Mouse (Mus musculus) lung, postnatal 14 days (tissue): Measurements from ENCODE around the gene Dennd5b.

Source experiments
- DNase-seq: peaks from one replicate; pipeline ENCODE4 v3.0.0; 2021

The Dennd5b gene

DNA sequence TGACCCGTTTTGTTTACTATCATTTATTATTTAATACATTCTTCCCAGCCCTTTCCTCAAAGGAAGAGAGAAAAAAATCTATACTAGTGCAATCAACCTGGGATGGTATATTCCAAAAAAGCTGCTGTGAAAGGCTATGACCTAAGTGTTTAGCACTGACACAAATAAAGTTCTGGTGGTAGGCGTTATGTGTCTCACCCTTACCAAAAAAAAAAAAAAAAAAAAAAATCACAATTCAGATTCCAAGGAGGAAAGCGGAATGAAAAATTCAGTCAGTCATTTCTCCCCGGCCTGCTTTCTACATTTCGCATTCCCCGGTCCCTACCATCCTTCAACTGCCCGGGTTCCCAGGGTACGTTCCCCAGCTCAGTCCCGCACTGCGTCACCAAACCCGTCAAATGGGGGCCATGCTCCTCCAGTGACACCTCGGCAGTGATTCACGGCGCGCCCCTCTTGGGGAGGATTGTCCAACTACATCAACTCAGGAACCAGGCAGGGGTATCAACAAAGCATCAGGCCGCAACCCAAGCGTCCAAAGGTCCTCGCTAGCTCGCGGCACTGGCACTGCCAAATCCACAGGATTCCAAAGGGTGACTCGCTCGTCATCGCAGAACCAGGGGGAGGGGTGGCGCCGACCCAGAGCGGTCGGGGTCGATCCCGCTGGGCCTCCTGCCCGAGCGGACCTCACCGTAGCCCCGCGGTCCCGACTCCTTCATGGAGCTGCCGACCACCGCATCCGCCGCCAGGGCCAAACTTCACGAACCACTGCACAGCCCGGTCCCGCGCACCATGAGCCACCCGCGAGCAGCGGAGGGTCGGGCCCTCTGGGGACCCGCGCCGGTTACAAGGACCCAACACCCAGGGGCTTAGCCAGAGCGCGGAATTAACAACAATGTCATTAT lies 1.1 kb downstream of the Dennd5b start:
- peak; percentile 52 for DNase-seq

GRCm38 (mm10) chr6:149098993-149099392 lies 2.5 kb downstream of the Dennd5b start:
- DNase-seq = no peak

DNA sequence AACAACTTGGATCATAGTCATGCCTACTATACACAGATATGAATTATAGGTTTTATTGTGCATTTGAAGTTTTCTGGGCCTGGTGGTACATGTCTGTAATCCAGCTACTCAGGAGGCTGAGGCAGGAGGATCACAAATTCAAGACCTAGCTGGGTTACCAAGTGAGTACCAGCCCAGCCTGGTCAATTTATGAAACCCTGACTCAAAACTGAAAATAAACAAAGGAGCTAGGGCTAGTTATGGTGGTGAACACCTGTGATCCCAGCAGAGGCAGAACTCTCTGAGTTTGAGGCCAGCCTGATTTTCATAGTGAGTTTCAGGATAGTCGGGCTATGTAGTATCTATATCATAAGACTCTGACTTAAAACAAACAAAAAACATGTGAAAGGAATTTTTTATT lies 4.2 kb downstream of the Dennd5b start:
- DNase-seq = no peak

DNA sequence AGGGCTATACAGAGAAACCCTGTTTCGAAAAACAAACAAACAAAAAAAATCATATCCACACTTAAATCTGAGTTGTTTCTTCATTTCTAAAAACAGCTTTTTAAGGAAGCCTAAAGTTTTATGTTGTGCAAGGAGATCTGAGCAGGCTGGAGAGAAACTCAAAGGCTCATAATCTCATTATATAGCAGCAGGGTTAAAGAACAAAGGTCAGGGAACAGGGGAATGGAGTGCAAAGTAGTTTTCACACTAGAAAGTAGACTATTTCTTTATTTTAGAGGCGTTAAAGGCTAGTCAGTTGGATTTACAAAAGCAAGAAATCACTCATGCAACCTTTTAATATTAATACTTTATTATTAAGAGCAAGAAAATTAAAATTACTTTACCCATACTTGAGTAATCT lies 5.2 kb downstream of the Dennd5b start:
- DNase-seq = no peak

GRCm38 (mm10) chr6:149095389-149095788 lies 6.1 kb downstream of the Dennd5b start:
- peak; percentile 14 for DNase-seq

GRCm38 (mm10) chr6:149094555-149094954 lies 6.9 kb downstream of the Dennd5b start:
- no peak for DNase-seq

GRCm38 (mm10) chr6:149093465-149093864 lies 8.0 kb downstream of the Dennd5b start:
- DNase-seq = peak; percentile 44

DNA sequence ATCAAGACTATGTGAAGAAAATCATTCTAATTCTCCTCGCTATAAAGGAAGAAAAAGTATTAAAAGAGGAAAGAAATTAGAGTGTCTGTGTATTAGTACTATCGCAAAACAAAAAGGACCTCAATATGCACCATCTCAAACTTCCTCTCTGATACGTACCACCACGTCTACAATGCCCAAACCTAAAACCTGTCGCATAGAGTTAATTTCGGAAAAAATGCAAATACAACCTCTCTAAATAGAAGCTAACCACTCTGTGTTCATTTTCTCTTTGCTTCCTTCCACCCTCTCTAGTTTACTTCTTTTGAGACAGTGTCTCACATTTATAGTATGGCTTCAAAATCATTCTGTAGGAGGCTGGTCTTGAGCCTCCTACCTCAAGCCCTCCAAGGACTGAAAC lies 9.1 kb downstream of the Dennd5b start:
- no peak for DNase-seq

DNA sequence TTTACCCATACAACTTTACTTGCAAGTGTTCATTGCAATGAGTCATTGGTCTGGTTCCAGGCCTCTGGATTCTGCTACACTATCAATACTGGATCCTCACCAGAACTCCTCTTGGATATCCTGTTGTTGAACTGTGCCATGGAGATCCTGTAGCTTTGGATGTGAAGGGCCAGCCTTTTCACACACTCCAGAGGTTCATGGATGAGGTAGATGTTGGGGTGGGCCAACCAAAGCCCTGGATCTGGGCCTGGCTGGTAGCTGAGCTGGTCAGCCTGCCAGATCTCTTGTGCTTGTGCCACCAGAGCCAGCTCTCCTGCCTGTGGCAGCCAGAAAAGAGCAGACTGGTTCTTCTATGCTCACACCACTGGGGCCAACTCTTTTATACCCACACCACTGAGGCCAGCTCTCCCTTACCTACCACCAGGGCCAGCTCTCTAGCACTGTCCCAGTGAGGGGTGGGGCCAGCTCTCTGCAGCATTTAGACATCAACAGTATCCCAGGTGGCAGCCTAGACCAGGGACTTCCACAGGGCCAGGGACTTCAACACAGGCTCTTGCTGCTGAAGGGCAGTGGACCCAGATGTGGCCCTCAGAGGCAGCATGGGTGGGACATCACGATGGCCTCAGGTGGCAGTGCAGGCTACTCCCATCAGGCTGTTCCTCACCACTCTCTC lies 24.2 kb downstream of the Dennd5b start:
- no peak for DNase-seq

- no peak for DNase-seq
Observed at GRCm38 (mm10) chr6:149073854-149074253, 27.6 kb downstream of the Dennd5b start.

- no peak for DNase-seq
Observed at GRCm38 (mm10) chr6:149072873-149073272, 28.6 kb downstream of the Dennd5b start.

- no peak for DNase-seq
Observed at GRCm38 (mm10) chr6:149070592-149071124, 30.8 kb downstream of the Dennd5b start.

DNA sequence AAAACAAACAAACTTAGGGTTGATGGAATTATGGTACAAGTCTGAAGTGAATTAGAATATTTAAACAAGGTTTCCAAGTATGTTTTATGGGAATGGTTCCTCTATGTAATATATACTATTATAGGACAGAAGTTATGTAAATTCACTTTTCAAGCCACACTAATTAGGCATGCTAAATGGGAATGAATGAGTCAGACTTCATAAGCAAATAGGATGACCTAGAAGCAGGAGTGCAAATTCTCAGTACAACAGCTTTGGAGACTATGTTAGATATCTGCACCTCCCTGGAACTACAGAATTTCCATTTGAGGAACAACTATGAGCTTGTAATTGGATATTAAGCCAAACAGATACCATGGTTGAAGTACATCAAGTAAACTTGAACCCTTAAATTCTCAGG lies 38.1 kb downstream of the Dennd5b start:
- no peak for DNase-seq

GRCm38 (mm10) chr6:149060670-149061387 lies 40.7 kb downstream of the Dennd5b start:
- no peak for DNase-seq

DNA sequence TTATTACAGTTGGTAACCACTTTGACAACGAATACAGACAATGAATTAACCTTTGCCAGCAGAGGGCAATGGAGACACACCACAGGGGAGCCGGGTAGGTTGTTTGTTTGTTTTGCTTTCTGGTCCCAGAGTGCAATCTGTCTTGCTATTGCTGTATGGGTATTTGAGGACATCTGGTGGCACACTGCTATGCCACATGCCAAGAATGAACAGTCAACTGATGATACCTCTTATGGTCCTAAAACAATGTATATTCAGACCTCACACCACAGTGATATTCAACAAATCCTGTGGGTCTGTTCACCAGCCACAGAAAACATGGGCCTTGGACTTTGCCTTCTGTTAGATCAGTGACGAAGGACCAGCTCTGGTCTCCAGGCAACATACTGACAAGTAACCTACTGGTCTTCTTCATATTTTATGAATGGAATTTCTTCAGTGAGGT lies 43.5 kb downstream of the Dennd5b start:
- DNase-seq = peak; percentile 40

GRCm38 (mm10) chr6:149054780-149055179 lies 46.7 kb downstream of the Dennd5b start:
- no peak for DNase-seq

GRCm38 (mm10) chr6:149050978-149051723 lies 50.3 kb downstream of the Dennd5b start:
- no peak for DNase-seq

DNA sequence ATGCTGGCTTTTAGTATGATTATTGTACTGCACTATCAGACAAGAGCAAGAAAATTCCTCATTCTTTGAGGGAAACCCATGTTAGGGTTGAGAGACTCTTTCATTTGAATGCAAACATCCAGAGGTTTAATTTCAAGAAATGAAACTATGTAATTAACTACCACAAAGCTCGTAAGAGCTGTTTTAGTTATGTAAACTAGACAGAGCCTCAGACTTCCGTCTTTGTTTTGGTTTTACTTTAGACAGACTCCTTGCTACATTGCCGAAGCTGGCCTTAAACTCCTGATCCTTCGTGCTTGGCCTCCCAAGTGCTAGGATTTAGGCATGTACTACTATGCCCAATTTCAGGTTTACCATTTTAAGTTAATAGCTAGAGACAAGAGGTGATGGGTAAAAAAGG lies 61.4 kb downstream of the Dennd5b start:
- no peak for DNase-seq

- no peak for DNase-seq
Observed at GRCm38 (mm10) chr6:149032198-149032597, 69.3 kb downstream of the Dennd5b start.

DNA sequence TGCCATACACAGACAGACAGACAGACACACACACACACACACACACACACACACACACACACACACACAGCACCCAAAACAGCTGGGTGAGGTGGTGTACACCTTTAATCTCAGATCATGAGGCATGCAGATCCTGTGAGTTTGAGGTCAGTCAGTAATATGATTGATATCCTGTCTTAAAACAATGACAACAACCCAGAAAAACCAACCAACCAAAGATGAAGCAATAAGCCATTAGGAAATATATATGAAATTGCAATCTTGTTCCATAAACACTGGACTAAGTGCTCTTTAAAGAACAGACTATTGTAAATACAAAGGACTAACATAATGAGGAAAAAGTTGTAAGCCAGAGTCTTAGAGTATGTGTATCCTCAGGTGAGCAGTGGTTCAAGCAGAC lies 70.1 kb downstream of the Dennd5b start:
- DNase-seq = no peak

DNA sequence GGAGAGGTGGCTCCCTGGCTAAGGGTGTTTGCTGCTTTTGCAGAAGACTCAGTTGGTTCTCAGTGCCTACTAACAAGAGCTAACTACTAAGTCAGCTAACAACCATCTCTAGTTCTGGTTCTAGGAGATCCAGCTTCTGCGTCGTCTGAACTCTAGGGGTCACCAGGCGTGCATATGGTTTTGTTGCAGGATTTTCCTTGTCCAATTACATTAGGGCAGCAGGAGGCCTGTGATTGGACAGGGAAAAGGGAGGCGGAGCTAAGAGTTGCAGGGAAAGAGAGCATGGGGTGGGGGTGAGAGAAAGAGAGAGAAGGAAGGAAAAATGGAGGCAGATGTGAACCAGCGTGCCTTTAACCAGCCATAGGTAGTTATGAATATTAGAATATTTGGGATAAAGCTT lies 83.0 kb downstream of the Dennd5b start:
- no peak for DNase-seq

GRCm38 (mm10) chr6:149010766-149011301 lies 90.6 kb downstream of the Dennd5b start:
- DNase-seq = peak; percentile 13
